Mouse (Mus musculus) stomach, embryonic 15.5 days (tissue): Measurements from ENCODE around the gene AC161166.1. TPM values are rescaled to one million over a fixed set of nuclear protein-coding genes. Genes with fewer than 3 reads are reported as not detected.

ENCODE experiments used
- ATAC-seq: fragments of 200-750 bp; cut with Nextera tagmentation; 2 replicates; pipeline ENCODE4 v1.8.0; 2017; ENCODE audit warnings: low read depth, moderate number of reproducible peaks, moderate TSS enrichment; ENCODE audit not compliant: insufficient read depth, low FRiP score
- H3K27ac ChIP-seq: fragments of 300-500 bp; sonication (generic); 2 replicates; pipeline ENCODE4 v1.5.1; 2015; ENCODE audit warnings: mild to moderate bottlenecking, inconsistent platforms
- H3K27me3 ChIP-seq: fragments of 300-500 bp; sonication (generic); replicated peaks from 2 replicates; pipeline ENCODE4 v1.6.1; 2015; ENCODE audit warnings: inconsistent platforms
- H3K36me3 ChIP-seq: fragments of 300-500 bp; sonication (generic); 2 replicates; pipeline ENCODE4 v1.6.1; 2015; ENCODE audit warnings: inconsistent platforms
- H3K4me1 ChIP-seq: fragments of 300-500 bp; sonication (generic); 2 replicates; pipeline ENCODE4 v1.6.1; 2015; ENCODE audit warnings: inconsistent platforms
- H3K4me2 ChIP-seq: fragments of 300-500 bp; sonication (generic); 2 replicates; pipeline ENCODE4 v1.6.1; 2015; ENCODE audit warnings: mild to moderate bottlenecking, inconsistent platforms
- H3K4me3 ChIP-seq: fragments of 300-500 bp; sonication (generic); replicated peaks from 2 replicates; pipeline ENCODE4 v1.5.1; 2015; ENCODE audit warnings: inconsistent platforms
- H3K9ac ChIP-seq: fragments of 300-500 bp; sonication (generic); 2 replicates; pipeline ENCODE4 v1.6.1; 2015; ENCODE audit warnings: inconsistent platforms
- H3K9me3 ChIP-seq: fragments of 300-500 bp; sonication (generic); 2 replicates; pipeline ENCODE4 v1.6.1; 2016; ENCODE audit warnings: inconsistent platforms
- WGBS: fragments of 180-500 bp; shearing (Covaris S2); methylation state at CpG from one replicate; pipeline ENCODE4 v1.1.7; 2015; 5-methylcytosine and 5-hydroxymethylcytosine counted together
- polyA plus RNA-seq: library from polyadenylated mRNA; unstranded; fragments of >200 nt; fragmentation: Nextera tagmentation; extraction: Ambion mirVana; gene quantifications from 2 replicates; pipeline ENCODE4 v1.2.1, GENCODE M21; 2015

The AC161166.1 gene
- polyA plus RNA-seq, 1 experiment from 2014 or later: 0.40 TPM

DNA sequence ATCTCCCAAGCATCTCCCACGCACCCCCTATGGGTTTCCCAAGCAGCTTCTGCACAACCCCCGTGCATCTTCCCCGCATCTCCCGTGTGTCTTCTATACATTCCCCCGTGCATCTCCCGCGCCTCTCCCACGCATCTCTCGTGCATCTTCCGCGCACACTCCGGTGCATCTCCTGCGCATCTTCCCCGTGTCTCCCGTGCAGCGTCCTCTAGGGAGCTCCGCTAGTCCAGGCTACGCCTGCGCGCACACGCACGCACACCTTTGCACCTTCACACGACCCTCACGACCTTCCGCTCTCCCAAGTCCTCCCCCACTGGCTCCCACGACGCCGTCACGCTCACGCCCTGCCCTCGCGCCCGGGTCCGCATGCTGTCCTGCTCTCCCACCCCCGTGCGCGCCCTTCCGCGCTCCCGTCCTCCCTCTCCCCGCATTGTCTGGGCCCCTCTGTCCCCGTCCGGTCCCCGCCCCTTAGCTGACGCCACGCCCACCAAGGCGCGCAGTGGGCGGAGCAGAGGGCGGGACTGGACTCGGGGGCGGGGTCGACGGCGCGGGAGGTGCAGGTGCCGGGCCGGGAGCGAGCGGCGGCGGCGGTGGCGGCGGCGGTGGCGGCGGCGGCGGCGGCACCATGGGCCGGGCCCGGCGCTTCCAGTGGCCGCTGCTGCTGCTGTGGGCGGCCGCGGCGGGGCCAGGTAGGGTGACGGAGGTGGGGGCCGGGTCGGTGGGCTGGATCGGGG is 30.6 kb downstream of the AC161166.1 start, which contains the start of gene Cadm4:
Gene Cadm4 (plus strand): TSS at position 550 of the 734 bp plus-strand sequence.
- peak within 1 kb of the TSS; percentile 20 for H3K9ac ChIP-seq
- peak within 1 kb of the TSS; percentile 63 for H3K4me3 ChIP-seq
- under 1% methylated on average over 72 of the region's 83 CpGs for WGBS
- no peaks in the 10 kb centered on the region for H3K9me3 ChIP-seq
- H3K27me3 ChIP-seq: 0 out of 2 replicates have a peak, but pooled peaks cover 5% of the 10 kb centered on the region
- peak within 1 kb of the TSS; percentile 99 for H3K4me2 ChIP-seq
- H3K27ac ChIP-seq: no peak within 1 kb of the TSS
- H3K36me3 ChIP-seq: no peaks in the 10 kb centered on the region
- peaks cover 13% of the 10 kb centered on the region for H3K4me1 ChIP-seq
- ATAC-seq: peak; percentile 79

GRCm38 (mm10) chr7:24480986-24481473 is 31.2 kb downstream of the AC161166.1 start:
- Histone ChIP-seq H3K9ac (peak overlapping the region; percentile 20; the same call in 1 of the 2 replicates), H3K4me3 (peak overlapping the region; percentile 63), H3K4me1 (peaks cover 10% of the 10 kb centered on the region), H3K4me2 (peak overlapping the region; percentile 99), H3K36me3 (no peaks in the 10 kb centered on the region), H3K27me3 (0 out of 2 replicates have a peak, but pooled peaks cover 5% of the 10 kb centered on the region), H3K9me3 (no peaks in the 10 kb centered on the region), H3K27ac (no peak overlapping the region)
- peak; percentile 24; the same call in 1 of the 2 replicates for ATAC-seq
- 14% methylated on average over 14 of the region's 14 CpGs for WGBS

GRCm38 (mm10) chr7:24480121-24480941 is 31.9 kb downstream of the AC161166.1 start:
- Histone ChIP-seq H3K36me3 (0 out of 2 replicates have a peak, but pooled peaks cover under 1% of the 10 kb centered on the region), H3K4me3 (0 out of 2 replicates have a peak overlapping the region, but pooled peaks have one; percentile 63), H3K4me2 (peak overlapping the region; percentile 99), H3K4me1 (peaks cover 10% of the 10 kb centered on the region), H3K27ac (no peak overlapping the region), H3K9ac (no peak overlapping the region), H3K9me3 (no peaks in the 10 kb centered on the region), H3K27me3 (0 out of 2 replicates have a peak, but pooled peaks cover 5% of the 10 kb centered on the region)
- WGBS: 49% methylated on average over 18 of the region's 18 CpGs
- ATAC-seq: no peak

DNA sequence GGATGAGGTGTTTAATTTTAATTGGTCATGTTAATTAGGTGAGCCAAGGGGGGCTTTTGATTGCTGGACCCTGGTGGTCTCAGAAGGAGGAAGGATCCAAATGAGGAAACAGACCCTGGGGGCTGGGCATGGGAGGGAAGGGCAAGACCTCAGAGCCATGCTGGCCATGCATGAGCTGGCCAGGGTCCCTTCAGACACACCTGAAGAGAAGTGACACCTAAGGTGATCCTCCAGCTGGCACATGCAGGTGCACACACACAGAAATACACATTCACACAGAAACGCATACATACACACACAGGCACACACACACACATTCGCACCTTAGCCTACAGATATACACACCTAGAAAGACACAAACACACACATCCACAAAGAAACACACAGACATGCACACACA is 32.6 kb downstream of the AC161166.1 start:
- Histone ChIP-seq H3K27ac (no peak overlapping the region), H3K9me3 (no peaks in the 10 kb centered on the region), H3K4me1 (peaks cover 10% of the 10 kb centered on the region), H3K27me3 (0 out of 2 replicates have a peak, but pooled peaks cover 5% of the 10 kb centered on the region), H3K4me3 (no peak overlapping the region), H3K4me2 (no peak overlapping the region), H3K36me3 (0 out of 2 replicates have a peak, but pooled peaks cover 6% of the 10 kb centered on the region), H3K9ac (no peak overlapping the region)
- ATAC-seq: no peak
- WGBS: 90% methylated on average over 2 of the region's 2 CpGs

DNA sequence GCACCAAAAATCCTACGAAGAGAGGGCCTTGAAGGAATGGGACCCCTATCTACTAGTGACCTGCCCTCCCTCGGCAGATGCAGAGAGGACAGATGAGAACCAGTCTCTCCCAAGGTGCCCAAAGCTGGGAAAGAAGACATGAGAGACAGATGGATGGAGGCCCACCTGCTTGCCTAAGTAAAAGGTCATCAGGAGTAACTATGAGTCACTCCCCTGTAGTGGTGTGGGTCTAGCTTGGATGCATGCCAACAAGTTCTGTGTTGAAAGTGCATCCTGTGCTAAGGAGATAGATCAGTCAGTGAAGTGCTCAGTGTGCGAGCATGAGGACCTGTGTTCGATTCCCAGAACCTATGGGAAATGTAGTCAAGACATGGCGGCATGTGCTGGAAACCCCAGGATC is 33.3 kb downstream of the AC161166.1 start:
- H3K4me1 ChIP-seq: peaks cover 10% of the 10 kb centered on the region
- no peak overlapping the region for H3K9ac ChIP-seq
- H3K4me3 ChIP-seq: no peak overlapping the region
- H3K36me3 ChIP-seq: 0 out of 2 replicates have a peak, but pooled peaks cover 6% of the 10 kb centered on the region
- no peak for ATAC-seq
- H3K27me3 ChIP-seq: 0 out of 2 replicates have a peak, but pooled peaks cover 5% of the 10 kb centered on the region
- WGBS: 81% methylated on average over 5 of the region's 5 CpGs
- no peak overlapping the region for H3K4me2 ChIP-seq
- H3K27ac ChIP-seq: no peak overlapping the region
- H3K9me3 ChIP-seq: no peaks in the 10 kb centered on the region

- H3K9ac ChIP-seq: no peak overlapping the region
- no peak overlapping the region for H3K27ac ChIP-seq
- ATAC-seq: no peak
- no peak overlapping the region for H3K4me2 ChIP-seq
- no peaks in the 10 kb centered on the region for H3K27me3 ChIP-seq
- H3K9me3 ChIP-seq: no peaks in the 10 kb centered on the region
- H3K4me3 ChIP-seq: no peak overlapping the region
- peaks cover 11% of the 10 kb centered on the region; the same call in 1 of the 2 replicates for H3K36me3 ChIP-seq
- H3K4me1 ChIP-seq: peaks cover 10% of the 10 kb centered on the region
- WGBS: 89% methylated on average over 7 of the region's 7 CpGs
Measured at GRCm38 (mm10) chr7:24476856-24477255, 35.4 kb downstream of the AC161166.1 start.

- no peak overlapping the region for H3K4me3 ChIP-seq
- peaks cover 7% of the 10 kb centered on the region for H3K4me1 ChIP-seq
- peaks cover 11% of the 10 kb centered on the region; the same call in 1 of the 2 replicates for H3K36me3 ChIP-seq
- H3K27ac ChIP-seq: no peak overlapping the region
- H3K9me3 ChIP-seq: no peaks in the 10 kb centered on the region
- WGBS: 82% methylated on average over 8 of the region's 8 CpGs
- no peaks in the 10 kb centered on the region for H3K27me3 ChIP-seq
- H3K4me2 ChIP-seq: no peak overlapping the region
- H3K9ac ChIP-seq: no peak overlapping the region
- ATAC-seq: no peak
Measured at GRCm38 (mm10) chr7:24476338-24476737, 35.9 kb downstream of the AC161166.1 start.

DNA sequence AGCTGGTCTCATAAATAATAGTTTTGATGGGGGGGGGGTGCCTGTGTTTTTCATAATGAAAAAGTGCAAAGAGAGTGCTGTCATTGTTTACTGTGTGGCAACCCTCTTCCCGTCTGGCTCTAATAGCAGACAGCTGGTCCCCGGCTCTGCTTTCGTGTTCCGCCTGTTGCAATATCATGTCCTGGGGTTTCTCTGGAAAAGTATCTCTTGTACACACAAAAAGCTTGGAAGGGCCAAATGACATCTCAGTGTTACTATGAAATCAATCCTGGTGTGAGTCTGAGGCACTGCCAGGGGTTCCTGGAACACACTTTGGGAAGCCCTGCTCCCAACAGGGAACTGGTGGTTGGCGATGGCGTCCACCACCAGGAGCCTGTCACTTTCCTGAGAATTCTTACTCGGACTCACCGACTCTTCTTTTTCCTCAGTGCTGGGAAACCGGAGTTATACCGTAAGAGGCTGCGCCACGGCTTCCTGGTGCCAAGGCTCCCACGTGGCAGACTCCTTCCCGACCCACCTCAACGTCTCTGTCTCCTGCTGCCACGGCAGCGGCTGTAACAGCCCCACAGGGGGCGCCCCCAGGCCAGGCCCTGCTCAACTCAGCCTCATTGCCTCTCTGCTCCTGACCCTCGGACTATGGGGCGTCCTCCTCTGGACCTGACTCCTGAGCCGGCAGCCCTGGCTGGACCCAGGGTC is 37.3 kb downstream of the AC161166.1 start:
- Histone ChIP-seq H3K9ac (no peak overlapping the region), H3K27ac (no peak overlapping the region), H3K36me3 (peaks cover 11% of the 10 kb centered on the region; the same call in 1 of the 2 replicates), H3K4me1 (no peaks in the 10 kb centered on the region), H3K4me2 (no peak overlapping the region), H3K9me3 (no peaks in the 10 kb centered on the region), H3K27me3 (no peaks in the 10 kb centered on the region), H3K4me3 (no peak overlapping the region)
- ATAC-seq: no peak
- 44% methylated on average over 21 of the region's 21 CpGs for WGBS

DNA sequence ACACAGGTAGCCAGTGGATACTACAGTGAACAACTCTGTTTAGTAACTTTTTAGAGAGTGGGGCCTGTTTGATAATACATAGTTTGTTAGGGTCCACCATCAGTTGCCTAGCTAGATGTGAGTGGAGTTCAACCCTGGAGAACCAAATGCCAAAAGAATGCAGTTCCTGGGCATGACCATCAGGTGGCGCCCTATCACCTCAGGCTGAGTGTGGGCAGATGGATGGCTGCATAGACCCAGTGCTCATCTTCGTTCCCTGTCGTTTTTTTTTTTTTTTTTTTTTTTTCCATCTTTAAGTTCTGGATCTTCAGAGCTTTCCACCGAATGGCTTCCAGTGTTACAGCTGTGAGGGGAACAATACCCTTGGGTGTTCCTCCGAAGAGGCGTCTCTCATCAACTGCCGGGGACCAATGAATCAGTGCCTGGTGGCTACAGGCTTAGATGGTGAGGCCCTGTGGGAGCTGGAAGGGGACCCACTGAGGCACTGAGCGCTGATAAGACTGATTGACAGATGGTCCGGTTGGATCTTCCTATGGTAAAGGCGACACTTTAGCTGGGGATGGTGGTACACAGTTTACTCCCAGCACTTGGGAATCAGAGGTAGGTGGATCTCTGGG is 38.2 kb downstream of the AC161166.1 start:
- peaks cover 11% of the 10 kb centered on the region; the same call in 1 of the 2 replicates for H3K36me3 ChIP-seq
- no peak overlapping the region for H3K27ac ChIP-seq
- H3K4me1 ChIP-seq: no peaks in the 10 kb centered on the region
- no peaks in the 10 kb centered on the region for H3K27me3 ChIP-seq
- H3K9ac ChIP-seq: no peak overlapping the region
- H3K4me2 ChIP-seq: no peak overlapping the region
- 51% methylated on average over 10 of the region's 10 CpGs for WGBS
- H3K4me3 ChIP-seq: no peak overlapping the region
- H3K9me3 ChIP-seq: no peaks in the 10 kb centered on the region
- no peak for ATAC-seq

- H3K4me2 ChIP-seq: no peak overlapping the region
- 82% methylated on average over 7 of the region's 7 CpGs for WGBS
- H3K9me3 ChIP-seq: no peaks in the 10 kb centered on the region
- peaks cover 11% of the 10 kb centered on the region; the same call in 1 of the 2 replicates for H3K36me3 ChIP-seq
- ATAC-seq: no peak
- no peaks in the 10 kb centered on the region for H3K27me3 ChIP-seq
- no peak overlapping the region for H3K9ac ChIP-seq
- no peaks in the 10 kb centered on the region for H3K4me1 ChIP-seq
- H3K4me3 ChIP-seq: no peak overlapping the region
- H3K27ac ChIP-seq: no peak overlapping the region
Measured at GRCm38 (mm10) chr7:24472937-24473336, 39.3 kb downstream of the AC161166.1 start.

GRCm38 (mm10) chr7:24472442-24472841 is 39.8 kb downstream of the AC161166.1 start:
- H3K27me3 ChIP-seq: no peaks in the 10 kb centered on the region
- H3K36me3 ChIP-seq: peaks cover 11% of the 10 kb centered on the region; the same call in 1 of the 2 replicates
- no peaks in the 10 kb centered on the region for H3K9me3 ChIP-seq
- no peak overlapping the region for H3K4me2 ChIP-seq
- WGBS: 76% methylated on average over 6 of the region's 6 CpGs
- no peak overlapping the region for H3K4me3 ChIP-seq
- H3K9ac ChIP-seq: no peak overlapping the region
- ATAC-seq: no peak; the same call in 1 of the 2 replicates
- H3K27ac ChIP-seq: no peak overlapping the region
- H3K4me1 ChIP-seq: no peaks in the 10 kb centered on the region
